Mouse (Mus musculus) stomach, postnatal 0 days (tissue): ENCODE measurements around the gene Bahd1. TPM values are rescaled to one million over a fixed set of nuclear protein-coding genes. Genes with fewer than 3 reads are reported as not detected.

Experiments used
- ATAC-seq: fragments of 200-750 bp; cut with Nextera tagmentation; 2 replicates; pipeline ENCODE4 v1.8.0; 2017; ENCODE audit not compliant: low FRiP score, low TSS enrichment
- DNase-seq: peaks from one replicate; pipeline ENCODE4 v3.0.0-alpha.2; 2016; ENCODE audit warnings: low spot score
- H3K27ac ChIP-seq: fragments of 300-500 bp; sonication (generic); replicated peaks from 2 replicates; pipeline ENCODE4 v1.5.1; 2014; ENCODE audit warnings: mild to moderate bottlenecking, control low read depth
- H3K27me3 ChIP-seq: fragments of 300-500 bp; sonication (generic); 2 replicates; pipeline ENCODE4 v1.6.1; 2014; ENCODE audit warnings: low read length; ENCODE audit not compliant: control insufficient read depth, insufficient read depth
- H3K36me3 ChIP-seq: fragments of 300-500 bp; sonication (generic); 2 replicates; pipeline ENCODE4 v1.6.1; 2014; ENCODE audit warnings: low read length, mixed read lengths; ENCODE audit not compliant: control insufficient read depth, insufficient read depth
- H3K4me1 ChIP-seq: fragments of 300-500 bp; sonication (generic); replicated peaks from 2 replicates; pipeline ENCODE4 v1.6.1; 2014; ENCODE audit warnings: antibody characterized with exemption; ENCODE audit not compliant: control insufficient read depth, insufficient read depth
- H3K4me2 ChIP-seq: fragments of 300-500 bp; sonication (generic); replicated peaks from 2 replicates; pipeline ENCODE4 v1.6.1; 2014; ENCODE audit warnings: low read depth, mild to moderate bottlenecking, control low read depth, moderate library complexity
- H3K4me3 ChIP-seq: fragments of 300-500 bp; sonication (generic); 2 replicates; pipeline ENCODE4 v1.5.1; 2014; ENCODE audit warnings: low read depth, low read length, control low read depth
- H3K9ac ChIP-seq: fragments of 300-500 bp; sonication (generic); 2 replicates; pipeline ENCODE4 v1.6.1; 2014; ENCODE audit warnings: mild to moderate bottlenecking, low read length, control low read depth, mixed read lengths
- H3K9me3 ChIP-seq: fragments of 300-500 bp; sonication (generic); 2 replicates; pipeline ENCODE4 v1.6.1; 2016; ENCODE audit warnings: low read length; ENCODE audit not compliant: control insufficient read depth
- CTCF ChIP-seq: IDR thresholded peaks from 2 replicates; pipeline ENCODE4 v1.5.1; 2016; ENCODE audit warnings: antibody characterized with exemption, low read depth, mild to moderate bottlenecking, moderate library complexity
- EP300 ChIP-seq: optimal IDR thresholded peaks from 2 replicates; pipeline ENCODE3; 2016; ENCODE audit warnings: antibody characterized with exemption
- WGBS: fragments of 180-500 bp; shearing (Covaris S2); extraction: QIAGEN DNeasy Blood & Tissue Kit; methylation state at CpG from one replicate; pipeline ENCODE4 v1.1.7; 2014; 5-methylcytosine and 5-hydroxymethylcytosine counted together
- polyA plus RNA-seq: library from polyadenylated mRNA; unstranded; fragments of >200 nt; fragmentation: Nextera tagmentation; extraction: Ambion mirVana; gene quantifications from 2 replicates; pipeline ENCODE4 v1.2.1, GENCODE M21; 2015

Gene Bahd1
- polyA plus RNA-seq, 1 experiment from 2014 or later: 3.7 TPM

DNA sequence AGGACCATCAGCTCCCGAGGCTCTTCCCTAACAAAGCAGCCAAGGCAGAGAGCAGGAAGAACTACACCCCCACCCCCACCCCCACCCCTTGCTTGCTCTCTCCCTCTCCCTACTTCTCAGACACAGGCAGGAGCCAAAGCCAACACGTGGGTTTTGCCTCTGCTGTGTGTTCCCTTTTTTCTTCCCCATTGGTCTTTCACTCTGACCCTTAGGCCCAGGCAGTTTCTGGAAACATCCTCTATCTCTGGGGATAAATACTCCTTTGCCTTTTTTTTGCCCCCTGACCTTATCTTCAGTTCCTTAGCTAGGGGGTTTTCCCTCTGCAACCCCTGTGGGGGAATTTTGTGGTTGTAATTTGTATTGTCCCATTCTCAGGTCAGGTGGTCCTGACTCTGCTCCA is 59.5 kb downstream of the Bahd1 start:
- H3K36me3 ChIP-seq: no peaks in the 10 kb centered on the region
- no peaks in the 10 kb centered on the region for H3K9me3 ChIP-seq
- no peak overlapping the region for H3K4me2 ChIP-seq
- H3K4me1 ChIP-seq: no peaks in the 10 kb centered on the region
- no peak overlapping the region for H3K27ac ChIP-seq
- TF ChIP-seq EP300 (no peak), CTCF (no peak)
- H3K9ac ChIP-seq: no peak overlapping the region
- no peaks in the 10 kb centered on the region for H3K27me3 ChIP-seq
- no peak overlapping the region for H3K4me3 ChIP-seq
- ATAC-seq: no peak
- DNase-seq: no peak
- 17% methylated on average over 2 of the region's 2 CpGs for WGBS

DNA sequence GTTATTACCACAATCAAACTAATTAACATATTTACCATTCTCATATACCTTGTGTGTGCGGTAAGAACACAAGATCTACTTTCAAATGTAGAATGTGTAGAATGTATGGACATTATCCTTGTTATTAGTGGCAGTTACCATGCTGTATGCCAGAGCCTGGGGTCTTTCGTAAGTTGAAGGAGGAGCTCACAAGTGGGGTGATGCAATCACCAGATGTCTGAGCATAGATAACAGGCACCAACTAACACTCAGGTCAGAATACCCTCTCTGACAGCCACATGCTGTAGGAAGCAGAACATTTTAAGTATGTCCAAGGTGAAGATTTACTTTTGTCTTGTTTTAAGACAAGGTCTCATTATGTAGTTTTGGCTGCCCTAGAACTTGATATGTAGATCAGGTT is 60.2 kb downstream of the Bahd1 start:
- ATAC-seq: no peak
- TF ChIP-seq CTCF: no peak
- no peak for TF ChIP-seq EP300
- no peak overlapping the region for H3K4me2 ChIP-seq
- H3K4me1 ChIP-seq: no peaks in the 10 kb centered on the region
- WGBS: 86% methylated on average over 2 of the region's 2 CpGs
- no peak overlapping the region for H3K27ac ChIP-seq
- no peak for DNase-seq
- no peak overlapping the region for H3K9ac ChIP-seq
- H3K36me3 ChIP-seq: no peaks in the 10 kb centered on the region
- no peaks in the 10 kb centered on the region for H3K9me3 ChIP-seq
- no peaks in the 10 kb centered on the region for H3K27me3 ChIP-seq
- H3K4me3 ChIP-seq: no peak overlapping the region

DNA sequence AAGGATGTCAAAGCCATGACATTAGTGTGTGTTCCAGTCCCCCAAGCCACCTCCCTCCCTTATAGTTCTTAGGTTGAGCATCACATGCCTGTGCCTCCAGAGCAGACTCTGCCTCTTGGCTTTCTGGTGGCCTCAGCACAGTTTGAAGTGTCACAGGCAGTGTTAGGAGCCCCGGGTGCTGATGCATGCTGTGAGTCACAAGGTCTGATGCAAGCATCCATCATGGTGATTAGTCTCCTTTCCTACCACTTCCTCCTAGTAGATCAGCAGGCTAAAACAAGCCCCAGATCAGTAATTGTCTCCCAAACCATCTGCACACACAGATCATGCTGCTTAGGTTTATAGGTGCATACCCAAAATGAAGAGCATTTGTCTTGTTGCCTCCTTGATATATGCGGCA is 61.4 kb downstream of the Bahd1 start:
- H3K27me3 ChIP-seq: no peaks in the 10 kb centered on the region
- no peak overlapping the region for H3K4me3 ChIP-seq
- no peaks in the 10 kb centered on the region for H3K4me1 ChIP-seq
- no peaks in the 10 kb centered on the region for H3K36me3 ChIP-seq
- H3K4me2 ChIP-seq: no peak overlapping the region
- peak; percentile 71 for ATAC-seq
- no peak overlapping the region for H3K9ac ChIP-seq
- DNase-seq: no peak
- WGBS: 26% methylated on average over 2 of the region's 2 CpGs
- H3K27ac ChIP-seq: no peak overlapping the region
- H3K9me3 ChIP-seq: no peaks in the 10 kb centered on the region
- TF ChIP-seq EP300 (no peak), CTCF (no peak)

DNA sequence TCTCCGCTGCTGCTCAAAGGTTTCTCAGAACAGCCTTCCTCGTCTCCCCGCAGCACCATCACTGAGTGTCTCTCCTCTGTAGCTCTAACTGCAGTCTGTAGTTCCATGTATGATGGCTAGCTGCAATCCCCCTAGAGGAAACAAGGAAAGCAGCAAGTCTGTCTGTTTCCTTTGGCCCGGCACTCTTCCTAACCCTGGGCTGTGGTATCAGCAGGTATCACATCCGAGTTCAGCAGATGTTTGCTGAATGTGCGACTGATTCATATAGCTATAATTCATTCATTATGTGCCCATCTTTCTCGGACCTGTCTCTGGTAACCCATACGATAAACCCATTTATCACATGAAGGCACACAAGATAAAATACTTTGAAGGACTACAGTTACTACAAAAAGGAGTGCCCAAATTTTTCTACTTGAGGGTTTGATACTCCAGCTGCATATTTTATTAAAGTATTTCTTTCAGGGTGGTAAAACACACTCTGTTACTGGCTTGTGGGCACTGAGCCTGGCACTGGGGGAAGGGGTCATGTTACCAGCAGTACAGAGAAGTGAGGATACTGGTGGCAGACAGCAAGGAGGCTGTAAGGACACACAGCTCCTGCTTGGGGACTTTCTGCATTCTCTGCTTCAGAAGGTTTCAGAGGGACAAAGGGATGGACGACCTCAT is 63.0 kb downstream of the Bahd1 start:
- H3K4me1 ChIP-seq: no peaks in the 10 kb centered on the region
- H3K9ac ChIP-seq: no peak overlapping the region
- WGBS: 40% methylated on average over 9 of the region's 9 CpGs
- H3K9me3 ChIP-seq: no peaks in the 10 kb centered on the region
- no peak overlapping the region for H3K4me2 ChIP-seq
- TF ChIP-seq CTCF (peak; percentile 37; the same call in 1 of the 2 replicates), EP300 (no peak)
- DNase-seq: no peak
- H3K36me3 ChIP-seq: no peaks in the 10 kb centered on the region
- H3K27me3 ChIP-seq: no peaks in the 10 kb centered on the region
- H3K27ac ChIP-seq: no peak overlapping the region
- ATAC-seq: no peak
- H3K4me3 ChIP-seq: no peak overlapping the region

DNA sequence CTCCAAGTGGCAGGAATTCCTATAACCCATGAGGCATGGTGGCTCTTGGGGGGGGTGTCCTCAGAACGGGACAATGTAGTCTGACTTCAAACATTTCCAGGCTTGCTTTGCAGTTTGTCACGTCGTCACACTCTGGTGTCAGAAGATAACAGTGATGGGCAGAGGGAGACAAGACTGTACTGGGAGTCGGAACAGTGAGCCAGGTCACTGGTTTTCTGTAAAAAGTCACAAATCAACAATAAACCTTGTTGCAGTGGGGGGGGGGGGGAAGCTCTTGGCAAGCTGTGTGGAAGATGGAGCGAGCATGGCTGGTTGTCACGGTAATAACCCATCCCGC is 63.5 kb downstream of the Bahd1 start:
- WGBS: 68% methylated on average over 7 of the region's 7 CpGs

DNA sequence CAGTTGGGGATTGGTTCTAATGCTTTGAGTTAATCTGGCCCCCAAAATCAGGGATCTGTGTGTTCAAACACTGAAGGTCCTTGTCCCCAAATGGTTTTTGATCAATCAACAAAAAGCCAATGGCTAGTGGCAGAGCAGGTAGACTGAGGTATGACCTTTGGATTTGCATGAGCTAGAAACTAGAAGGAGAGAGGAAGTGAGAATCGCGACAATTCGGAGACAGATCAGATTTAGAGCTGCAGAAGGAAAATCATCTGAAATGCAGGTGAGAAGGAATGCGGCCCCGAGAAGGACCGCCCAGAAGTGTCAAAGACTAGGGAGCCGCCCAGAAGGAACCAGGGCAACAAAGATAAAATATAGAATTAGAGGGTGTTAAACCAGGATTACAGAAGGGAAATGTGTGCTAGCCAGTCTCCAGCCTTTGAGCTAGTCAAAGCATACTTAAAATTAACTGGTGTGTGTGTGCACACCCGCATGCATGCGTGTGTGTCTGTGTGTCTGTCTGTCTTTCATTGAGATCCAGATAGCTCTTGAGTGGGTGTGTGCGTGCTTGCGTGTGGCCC is 69.5 kb downstream of the Bahd1 start:
- WGBS: 76% methylated on average over 11 of the region's 11 CpGs
- Histone ChIP-seq H3K27ac (no peak overlapping the region), H3K4me3 (no peak overlapping the region), H3K27me3 (no peaks in the 10 kb centered on the region), H3K4me1 (no peaks in the 10 kb centered on the region), H3K36me3 (no peaks in the 10 kb centered on the region), H3K4me2 (no peak overlapping the region), H3K9me3 (no peaks in the 10 kb centered on the region), H3K9ac (no peak overlapping the region)
- no peak for TF ChIP-seq CTCF
- no peak for TF ChIP-seq EP300
- DNase-seq: no peak
- no peak for ATAC-seq

More for the DNA sequence above, 63.5 kb downstream of the Bahd1 start:
- TF ChIP-seq CTCF (no peak), EP300 (no peak)
- Histone ChIP-seq H3K4me1 (no peaks in the 10 kb centered on the region), H3K9me3 (no peaks in the 10 kb centered on the region), H3K36me3 (no peaks in the 10 kb centered on the region), H3K4me3 (no peak overlapping the region), H3K4me2 (no peak overlapping the region), H3K27me3 (no peaks in the 10 kb centered on the region), H3K27ac (no peak overlapping the region), H3K9ac (no peak overlapping the region)
- ATAC-seq: no peak
- no peak for DNase-seq
